Mouse (Mus musculus): ENCODE measurements at regions not wholly inside any gene's neighbourhood (a gene's known extent, or its start where the extent isn't known, plus 50 kb on each side); places are given as distances from the start of the nearest gene placed in this dataset.

DNA sequence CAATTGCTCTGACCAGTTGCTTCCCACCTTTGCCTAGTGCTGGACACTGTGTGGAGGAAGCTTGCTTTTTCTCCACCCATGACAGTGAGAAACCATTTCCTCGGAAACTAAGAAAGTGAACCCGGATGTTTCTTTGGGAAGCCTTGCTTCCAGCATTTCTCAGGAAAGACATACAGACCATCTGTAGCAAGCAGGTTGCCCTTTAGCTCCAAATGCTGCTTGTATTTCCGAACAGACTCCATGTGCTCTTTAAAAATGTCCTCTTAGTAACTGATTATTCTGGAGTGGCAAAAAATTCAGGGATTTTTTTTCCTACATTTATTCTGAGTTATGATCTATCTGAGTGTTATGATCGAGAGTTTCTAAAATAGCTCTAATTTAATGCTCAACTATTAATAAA is 577.9 kb upstream of the Nrsn1 start:
- no peak overlapping the region for H3K9ac ChIP-seq (ENCODE audit: control insufficient read depth, low read depth, low read length, poor library complexity, severe bottlenecking)
- H3K27ac ChIP-seq (ENCODE audit: control insufficient read depth, low read depth, low read length) = no peak overlapping the region
- H3K27me3 ChIP-seq (ENCODE audit: control insufficient read depth in 1 of 2, insufficient read depth in 2 of 2, low read length in 2 of 2) = no peaks in the 10 kb centered on the region
- H3K79me2 ChIP-seq (ENCODE audit: control insufficient read depth, insufficient read depth, low read length, poor library complexity) = no peaks in the 10 kb centered on the region
- no peak overlapping the region for H3K4me3 ChIP-seq (ENCODE audit: control insufficient read depth in 1 of 2, insufficient read depth in 1 of 2, low read depth in 2 of 2, low read length in 2 of 2)
- TF ChIP-seq MXI1 (IDR thresholded peaks at IDR 0.05; ENCODE audit: low read depth, low read length) = no peak
- TF ChIP-seq GABPA (IDR thresholded peaks at IDR 0.05; ENCODE audit: low read depth, low read length) = no peak
- no peak for TF ChIP-seq TCF12 (IDR thresholded peaks at IDR 0.05; ENCODE audit: low read depth, low read length)
- no peak for TF ChIP-seq KAT2A (conservative IDR thresholded peaks at IDR 0.05; ENCODE audit: low read depth, low read length)
- no peak for TF ChIP-seq ZC3H11A (IDR thresholded peaks at IDR 0.05; ENCODE audit: low read depth, low read length)
- TF ChIP-seq MEF2A (IDR thresholded peaks at IDR 0.05; ENCODE audit: extremely low read depth, insufficient replicate concordance, low read depth, low read length, poor library complexity, severe bottlenecking) = no peak
- TF ChIP-seq MAFK (IDR thresholded peaks at IDR 0.05; ENCODE audit: borderline replicate concordance, low read depth, low read length) = no peak
- no peak for TF ChIP-seq MAZ (IDR thresholded peaks at IDR 0.05; ENCODE audit: low read depth, low read length)
- TF ChIP-seq USF2 (IDR thresholded peaks at IDR 0.05; ENCODE audit: borderline replicate concordance in 1 of 2, insufficient read depth in 1 of 2, low read depth in 1 of 2, low read length in 2 of 2) = no peak
- no peak for TF ChIP-seq ELF1 (IDR thresholded peaks at IDR 0.05; ENCODE audit: low read depth, low read length)
- no peak for TF ChIP-seq POLR2AphosphoS5 (IDR thresholded peaks at IDR 0.05; ENCODE audit: borderline replicate concordance, low read depth, low read length)
- no peak for TF ChIP-seq E2F4 (IDR thresholded peaks at IDR 0.05; ENCODE audit: borderline replicate concordance, low read depth, low read length)
- TF ChIP-seq ZNF384 (IDR thresholded peaks at IDR 0.05; ENCODE audit: low read depth, low read length) = no peak
- TF ChIP-seq CHD1 (IDR thresholded peaks at IDR 0.05; ENCODE audit: low read depth, low read length) = no peak
- no peaks in the 10 kb centered on the region for H3K36me3 ChIP-seq (ENCODE audit: control insufficient read depth in 1 of 2, insufficient read depth in 2 of 2, low read length in 2 of 2)
- no peak for DNase-seq (ENCODE audit: low read depth, low spot score)
- no peaks in the 10 kb centered on the region for H3K4me1 ChIP-seq (ENCODE audit: control insufficient read depth in 1 of 2, insufficient read depth in 2 of 2, low read length in 2 of 2)
- no peaks in the 10 kb centered on the region for H3K9me3 ChIP-seq (replicated peaks; ENCODE audit: insufficient read depth, low read length)

- Histone ChIP-seq H3K79me2 (ENCODE audit: control insufficient read depth, insufficient read depth, low read length, poor library complexity) (no peaks in the 10 kb centered on the region), H3K9me3 (replicated peaks; ENCODE audit: insufficient read depth, low read length) (no peaks in the 10 kb centered on the region), H3K4me1 (ENCODE audit: control insufficient read depth in 1 of 2, insufficient read depth in 2 of 2, low read length in 2 of 2) (no peaks in the 10 kb centered on the region), H3K27ac (ENCODE audit: control insufficient read depth, low read depth, low read length) (no peak overlapping the region), H3K36me3 (ENCODE audit: control insufficient read depth in 1 of 2, insufficient read depth in 2 of 2, low read length in 2 of 2) (no peaks in the 10 kb centered on the region), H3K27me3 (ENCODE audit: control insufficient read depth in 1 of 2, insufficient read depth in 2 of 2, low read length in 2 of 2) (no peaks in the 10 kb centered on the region), H3K9ac (ENCODE audit: control insufficient read depth, low read depth, low read length, poor library complexity, severe bottlenecking) (no peak overlapping the region), H3K4me3 (ENCODE audit: control insufficient read depth in 1 of 2, insufficient read depth in 1 of 2, low read depth in 2 of 2, low read length in 2 of 2) (no peak overlapping the region)
- no peak for DNase-seq (ENCODE audit: low read depth, low spot score)
- no peak for TF ChIP-seq TCF12 (IDR thresholded peaks at IDR 0.05; ENCODE audit: low read depth, low read length)
- no peak for TF ChIP-seq MXI1 (IDR thresholded peaks at IDR 0.05; ENCODE audit: low read depth, low read length)
- TF ChIP-seq ZMIZ1 (IDR thresholded peaks at IDR 0.05; ENCODE audit: low read depth, low read length) = no peak
- no peak for TF ChIP-seq CHD1 (IDR thresholded peaks at IDR 0.05; ENCODE audit: low read depth, low read length)
Observed at GRCm38 (mm10) chr13:25838237-25838636, 567.9 kb upstream of the Nrsn1 start.

Data from MEL (cell line).